Mouse (Mus musculus) brain, embryonic 14.5 days (tissue): ENCODE data around the gene Frmpd2.

Experiments
- CTCF ChIP-seq: fragments of 200-500 bp; IDR thresholded peaks from 2 replicates; pipeline ENCODE4 v1.5.1; 2012; ENCODE audit warnings: inconsistent platforms, mild to moderate bottlenecking, moderate library complexity, borderline replicate concordance; ENCODE audit not compliant: insufficient read depth, insufficient read length; ENCODE audit errors: extremely low read depth
- POLR2A ChIP-seq: fragments of 200-500 bp; IDR thresholded peaks from 2 replicates; pipeline ENCODE4 v1.6.1; 2012; ENCODE audit warnings: mild to moderate bottlenecking, inconsistent platforms, borderline replicate concordance; ENCODE audit not compliant: poor library complexity, insufficient read depth, insufficient read length, severe bottlenecking; ENCODE audit errors: extremely low read depth

- TF ChIP-seq POLR2A (no peak), CTCF (no peak)
Observed at GRCm38 (mm10) chr14:33424124-33424523, 47.4 kb upstream of the Frmpd2 start.
